Mouse (Mus musculus): Measurements from ENCODE around the gene Gm3147. TPM values are rescaled to one million over a fixed set of nuclear protein-coding genes. Genes with fewer than 3 reads are reported as not detected.
"Not testable (repeated sequence)": the region's sequence is repeated elsewhere in the genome, so short reads cannot be mapped to it uniquely, and the experiment has no call there.

Gm3147 gene
- not detected for total RNA-seq (2021)

DNA sequence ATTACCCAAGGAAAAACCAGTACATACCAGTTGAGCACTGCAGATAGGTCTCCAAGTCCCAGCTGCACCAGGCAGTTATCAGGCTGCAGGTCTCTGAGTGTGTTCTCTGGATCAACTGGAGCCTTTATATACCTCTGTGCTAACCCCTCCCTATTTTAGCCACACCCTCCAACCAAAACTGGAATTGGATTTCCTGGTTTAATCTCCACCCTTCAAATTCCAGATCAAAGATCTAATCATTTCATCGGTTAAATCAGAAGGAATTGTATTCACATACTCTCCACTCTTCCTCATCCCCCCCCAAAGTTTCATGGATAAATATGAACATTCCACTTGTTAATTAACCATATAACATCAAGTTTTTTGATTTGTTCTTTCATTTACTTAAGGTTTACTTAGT is at the start of gene Gm3147:
Gene Gm3147, minus strand, starts transcription at position 101 of the 400 bp plus-strand sequence.
- not testable (repeated sequence) for DNase-seq (ENCODE audit: extremely low spot score in 1 of 2, low spot score in 1 of 2)

DNA sequence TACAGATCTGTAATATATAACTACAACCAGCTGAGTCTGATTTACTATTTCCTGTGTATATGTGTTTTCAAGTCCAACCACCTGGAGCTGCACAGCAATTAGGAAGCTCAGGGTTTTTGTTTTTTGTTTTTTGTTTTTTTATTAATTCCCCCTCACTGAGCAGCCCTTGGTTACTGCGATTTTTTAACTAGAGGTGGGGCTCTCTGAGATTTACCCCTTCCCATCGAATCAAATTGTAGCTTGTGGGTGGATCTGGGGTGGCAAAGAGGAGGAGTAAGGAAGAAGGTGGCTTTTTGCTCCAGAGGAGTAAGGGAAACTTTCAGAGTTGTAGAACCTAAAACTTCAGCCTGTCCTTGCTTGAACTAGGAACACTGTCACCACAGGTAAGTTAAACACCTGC is 31.9 kb upstream of the Gm3147 start, which contains the start of gene Gm6205:
Gene Gm6205, plus strand, starts transcription at position 301 of the 400 bp plus-strand sequence.
- not testable (repeated sequence) for DNase-seq (ENCODE audit: extremely low spot score in 1 of 2, low spot score in 1 of 2)

DNA sequence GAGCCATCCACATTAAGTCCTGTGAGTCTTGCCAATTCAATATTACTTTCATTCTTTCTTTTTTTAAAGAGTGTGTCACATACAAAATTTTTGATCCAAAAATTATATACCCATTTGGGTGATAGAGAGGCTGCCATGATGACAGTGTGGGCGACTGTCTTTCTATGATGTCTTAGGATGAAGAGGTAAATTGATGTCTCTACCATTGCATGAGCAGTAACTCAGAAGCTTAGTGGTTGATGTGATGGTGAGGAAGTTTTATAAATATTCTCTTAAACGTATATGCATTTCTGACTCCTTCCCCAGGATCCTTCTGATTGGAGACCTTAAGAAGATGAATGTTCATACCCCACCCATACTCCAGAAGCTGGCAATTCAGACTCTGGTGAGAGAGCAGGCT is 7.5 kb upstream of the Gm3147 start, which contains the start of gene Gm6509:
Gene Gm6509, plus strand, starts transcription at position 301 of the 400 bp plus-strand sequence.
- not testable (repeated sequence) for DNase-seq (ENCODE audit: extremely low spot score in 1 of 2, low spot score in 1 of 2)

Other genes with a start within 250 kb of the Gm3147 start
- gene Gm7682, start 170.6 kb downstream of the Gm3147 start, total RNA-seq (2021), result not detected
- not detected for gene Gm3139, start 90.1 kb downstream of the Gm3147 start, total RNA-seq (2021)
- not detected for gene Gm6509, start 7.6 kb upstream of the Gm3147 start, total RNA-seq (2021)
- not detected for gene Gm6205, start 32.0 kb upstream of the Gm3147 start, total RNA-seq (2021)
- gene Gm3183, start 249.1 kb upstream of the Gm3147 start, total RNA-seq (2021), result not detected